Mouse (Mus musculus) neutrophil, adult 83 days (primary cell): ENCODE data around the gene Hsfy2. TPM values are rescaled to one million over a fixed set of nuclear protein-coding genes. Genes with fewer than 3 reads are reported as not detected.

Experiments
- total RNA-seq, 2 experiments: library from RNA; stranded (reverse); gene quantifications; one replicate each; pipeline ENCODE4 v1.2.4; 2023

The Hsfy2 gene
- not detected for total RNA-seq

GRCm38 (mm10) chr1:56637335-56637734 is at the start of gene Hsfy2:
Hsfy2 (minus strand) TSS chr1:56637435.

